Mouse (Mus musculus) right cerebral cortex, postnatal 10 days (tissue): Measurements from ENCODE around the gene Dnmbp.

Source experiments
- DNase-seq, 2 experiments: peaks; one replicate each; pipeline ENCODE4 v3.0.0; 2021; ENCODE audit warnings: low spot score in 2 of 2

Dnmbp gene

GRCm38 (mm10) chr19:43878111-43879092 lies 61.6 kb downstream of the Dnmbp start:
- DNase-seq, result no peak

GRCm38 (mm10) chr19:43877364-43877763 lies 62.6 kb downstream of the Dnmbp start:
- DNase-seq, result no peak

DNA sequence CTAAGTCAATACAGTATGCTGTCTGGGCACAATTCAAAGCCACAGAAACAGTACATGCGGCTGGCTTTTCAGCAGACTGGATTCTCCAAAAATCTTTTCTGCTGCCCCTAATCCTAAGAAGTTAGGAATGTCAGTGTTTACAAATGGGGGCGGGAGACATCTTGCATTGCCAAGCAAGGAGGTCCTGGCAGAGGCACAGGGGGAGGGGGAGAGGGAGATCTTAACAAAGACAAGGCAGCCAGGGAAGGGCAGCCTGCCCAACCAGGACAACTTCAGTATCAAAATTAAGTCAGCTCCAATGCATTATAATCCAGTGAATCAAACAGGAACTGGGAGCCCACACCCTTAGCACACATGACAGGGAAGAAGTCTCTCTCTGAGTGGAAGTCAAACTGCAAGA lies 64.0 kb downstream of the Dnmbp start:
- DNase-seq, result peak; percentile 54 to 62

- no peak for DNase-seq
These were observed 65.6 kb downstream of the Dnmbp start for GRCm38 (mm10) chr19:43874351-43874750.

GRCm38 (mm10) chr19:43870418-43870817 lies 69.6 kb downstream of the Dnmbp start:
- DNase-seq, result no peak

GRCm38 (mm10) chr19:43857347-43857746 lies 82.6 kb downstream of the Dnmbp start:
- DNase-seq, result peak in 1 of 2 experiments; percentile 16

- DNase-seq, result no peak
These were observed 87.0 kb downstream of the Dnmbp start for GRCm38 (mm10) chr19:43852837-43853545.

- DNase-seq, result no peak
These were observed 87.9 kb downstream of the Dnmbp start for GRCm38 (mm10) chr19:43851996-43852630.

DNA sequence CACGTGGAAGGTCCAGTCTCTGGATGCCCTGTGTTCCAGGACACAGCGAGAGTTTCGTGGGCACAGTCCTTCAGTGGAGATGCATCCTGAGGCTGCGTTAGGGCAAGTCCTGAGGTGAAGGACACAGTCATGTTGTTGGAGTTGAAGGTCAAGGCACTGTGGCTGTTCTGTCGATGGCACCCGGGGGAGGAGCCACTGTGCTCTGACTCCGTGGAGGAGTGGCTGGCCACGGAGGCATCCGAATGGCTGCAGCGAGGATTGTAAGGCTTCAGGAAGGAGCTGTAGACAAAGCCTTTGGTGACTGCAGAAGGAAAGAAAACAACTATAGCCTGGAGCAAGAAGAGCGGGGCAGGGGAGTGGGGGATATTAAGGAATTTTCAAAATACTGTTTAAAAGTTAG lies 90.0 kb downstream of the Dnmbp start:
- DNase-seq, result no peak

GRCm38 (mm10) chr19:43847966-43848365 lies 92.0 kb downstream of the Dnmbp start:
- no peak for DNase-seq

DNA sequence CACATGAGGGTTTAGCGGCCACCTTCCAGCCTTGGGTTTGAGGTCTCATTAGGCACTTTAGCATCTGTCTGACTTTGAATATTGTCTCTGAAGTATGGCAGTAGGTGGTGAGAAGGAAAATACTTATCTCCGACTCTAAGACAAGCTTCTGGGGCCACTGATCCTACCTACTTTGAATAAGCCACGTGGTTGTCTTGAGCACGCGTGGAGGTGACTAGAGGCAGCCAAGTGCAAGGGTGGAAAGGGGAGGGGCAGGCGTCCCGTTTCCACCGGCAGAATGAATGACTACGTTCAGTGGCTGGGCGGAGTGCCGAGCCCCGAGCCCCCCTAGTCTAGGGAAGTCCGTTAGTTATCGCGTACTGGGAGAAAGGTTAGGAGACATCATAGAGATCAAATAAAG lies 92.9 kb downstream of the Dnmbp start:
- DNase-seq, result no peak

GRCm38 (mm10) chr19:43845331-43845908 lies 94.6 kb downstream of the Dnmbp start:
- DNase-seq, result no peak

- no peak for DNase-seq
These were observed 96.8 kb downstream of the Dnmbp start for GRCm38 (mm10) chr19:43843184-43843583.

GRCm38 (mm10) chr19:43832425-43833069 lies 107.4 kb downstream of the Dnmbp start:
- peak; percentile 83 to 87 for DNase-seq

DNA sequence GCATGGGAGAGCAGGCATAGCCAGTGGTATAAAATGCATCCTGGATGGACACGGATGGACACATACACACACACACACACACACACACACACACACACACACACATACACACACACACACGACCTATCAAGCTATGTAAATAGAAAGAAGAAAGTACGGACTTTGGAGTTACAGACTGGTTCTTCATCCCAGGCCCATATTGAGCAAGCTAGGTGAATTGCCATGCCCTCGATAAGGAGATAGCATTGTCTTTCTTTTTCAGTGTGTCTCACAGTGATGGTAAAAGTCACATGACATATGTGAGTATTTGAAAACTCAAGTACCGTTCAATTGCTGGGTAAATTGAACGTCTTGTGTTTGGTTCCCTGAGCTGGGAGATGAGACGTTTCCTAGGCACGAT lies 113.1 kb downstream of the Dnmbp start:
- DNase-seq, result no peak

GRCm38 (mm10) chr19:43815661-43816414 lies 124.2 kb downstream of the Dnmbp start:
- DNase-seq, result peak; percentile 50 to 52

- DNase-seq, result no peak
These were observed 126.7 kb downstream of the Dnmbp start for GRCm38 (mm10) chr19:43813315-43813714.

GRCm38 (mm10) chr19:43811419-43811818 lies 128.6 kb downstream of the Dnmbp start:
- DNase-seq, result no peak

GRCm38 (mm10) chr19:43809331-43809730 lies 130.7 kb downstream of the Dnmbp start:
- no peak for DNase-seq

DNA sequence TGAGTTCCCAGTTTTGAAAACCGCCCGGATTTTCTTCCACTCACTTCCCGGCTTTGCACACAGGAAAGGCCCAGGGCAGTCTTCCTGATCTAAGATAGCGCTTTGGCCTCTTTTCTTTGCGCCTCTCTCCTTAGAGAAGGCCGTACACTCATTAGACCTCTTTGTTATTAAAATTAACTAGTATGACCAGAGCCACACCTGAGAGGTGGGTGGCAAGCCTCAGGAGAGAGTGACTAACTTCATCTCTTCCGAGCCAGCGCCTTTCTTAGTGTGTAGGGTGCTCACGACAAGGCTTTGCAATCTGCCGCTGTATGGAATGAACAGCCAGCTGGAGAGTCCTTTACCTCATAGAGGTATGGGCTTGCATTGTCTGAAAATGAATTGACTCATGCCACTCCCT lies 136.1 kb downstream of the Dnmbp start:
- DNase-seq, result no peak
